Mouse (Mus musculus): ENCODE results near the gene Manba.

DNA sequence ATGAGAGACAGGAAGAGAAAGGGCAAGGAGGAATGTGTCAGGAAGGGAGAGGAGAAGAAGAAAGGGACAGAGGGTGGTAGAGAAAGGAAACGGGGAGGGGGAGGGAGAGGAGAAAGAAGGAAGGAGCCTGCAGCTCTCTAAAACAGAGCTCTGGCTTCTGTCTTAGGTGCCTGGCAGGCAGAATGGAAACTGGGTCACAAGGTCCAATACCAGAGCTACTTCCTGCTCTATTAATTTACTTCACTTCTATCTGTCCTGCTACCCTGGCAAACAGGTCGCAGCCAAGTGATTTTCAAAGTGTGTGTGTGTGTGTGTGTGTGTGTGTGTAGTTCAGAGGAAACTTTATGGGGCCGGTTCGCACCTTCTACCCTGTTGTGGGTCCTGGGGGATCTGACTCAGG lies 93.8 kb downstream of the Manba start:
- TF ChIP-seq POLR2A (IDR thresholded peaks at IDR 0.05; ENCODE audit: insufficient read length, low read depth) (no peak), MAX (IDR thresholded peaks at IDR 0.05; ENCODE audit: low read depth) (no peak), POLR2AphosphoS2 (IDR thresholded peaks at IDR 0.05; ENCODE audit: insufficient read length, low read depth) (no peak), E2F4 (IDR thresholded peaks at IDR 0.05; ENCODE audit: insufficient read depth) (no peak), REST (IDR thresholded peaks at IDR 0.05; ENCODE audit: insufficient read depth, insufficient read length) (no peak), TCF3 (IDR thresholded peaks at IDR 0.05; ENCODE audit: insufficient read length, low read depth) (no peak)
